Mouse (Mus musculus) cerebellum, adult 2 months (tissue): Measurements from ENCODE around the gene Ubac2.

Source experiments
- CTCF ChIP-seq: fragments of 200-500 bp; IDR thresholded peaks from 2 replicates; pipeline ENCODE4 v1.5.1; 2011; ENCODE audit warnings: low read depth, mild to moderate bottlenecking, control low read depth, low read length, moderate library complexity, borderline replicate concordance; ENCODE audit not compliant: insufficient read depth
- POLR2A ChIP-seq: fragments of 200-500 bp; IDR thresholded peaks from 2 replicates; pipeline ENCODE4 v1.6.1; 2011; ENCODE audit warnings: low read length, control low read depth, borderline replicate concordance; ENCODE audit not compliant: insufficient read depth

- TF ChIP-seq CTCF (no peak), POLR2A (no peak)
Measured at GRCm38 (mm10) chr14:121954129-121954528, 75.7 kb downstream of the Ubac2 start.
